Mouse (Mus musculus): ENCODE results near the gene Guca1a. TPM values are rescaled to one million over a fixed set of nuclear protein-coding genes. Genes with fewer than 3 reads are reported as not detected.

Gene Guca1a
- polyA plus RNA-seq, 1 experiment from 2014 or later = 0.40 TPM

Other genes starting within 250 kb of the Guca1a start
- 75.8 and 77.7 TPM in 2 replicates for gene Mrps10, start 31.7 kb downstream of the Guca1a start, polyA plus RNA-seq (2016; fragmentation: Nextera tagmentation; extraction: Ambion mirVana)
- 0.45 and 0.55 TPM in 2 replicates for gene Guca1b, start 15.2 kb downstream of the Guca1a start, polyA plus RNA-seq (2016; fragmentation: Nextera tagmentation; extraction: Ambion mirVana)
- gene AI661453, start 36.0 kb upstream of the Guca1a start, polyA plus RNA-seq (2016; fragmentation: Nextera tagmentation; extraction: Ambion mirVana) = 0.37 and 0.55 TPM in 2 replicates
- 0.20 and 0.37 TPM in 2 replicates for gene 1700001C19Rik, start 36.8 kb upstream of the Guca1a start, polyA plus RNA-seq (2016; fragmentation: Nextera tagmentation; extraction: Ambion mirVana)
- gene Taf8, start 101.7 kb upstream of the Guca1a start, polyA plus RNA-seq (2016; fragmentation: Nextera tagmentation; extraction: Ambion mirVana) = 39.0 and 40.3 TPM in 2 replicates
- 323 and 348 TPM in 2 replicates for gene Ccnd3, start 104.5 kb upstream of the Guca1a start, polyA plus RNA-seq (2016; fragmentation: Nextera tagmentation; extraction: Ambion mirVana)
- 28.3 and 28.4 TPM in 2 replicates for gene Bysl, start 210.9 kb upstream of the Guca1a start, polyA plus RNA-seq (2016; fragmentation: Nextera tagmentation; extraction: Ambion mirVana)
- 47.8 and 48.9 TPM in 2 replicates for gene Med20, start 211.0 kb upstream of the Guca1a start, polyA plus RNA-seq (2016; fragmentation: Nextera tagmentation; extraction: Ambion mirVana)
- 2.3 and 2.6 TPM in 2 replicates for gene Gm20517, start 211.0 kb upstream of the Guca1a start, polyA plus RNA-seq (2016; fragmentation: Nextera tagmentation; extraction: Ambion mirVana)
- gene Usp49, start 230.1 kb upstream of the Guca1a start, polyA plus RNA-seq (2016; fragmentation: Nextera tagmentation; extraction: Ambion mirVana) = 8.1 and 8.9 TPM in 2 replicates